Mouse (Mus musculus): Measurements from ENCODE around the gene Ammecr1. TPM values are rescaled to one million over a fixed set of nuclear protein-coding genes. Genes with fewer than 3 reads are reported as not detected.

The Ammecr1 gene
- polyA plus RNA-seq, 1 experiment, result 1.2 TPM

DNA sequence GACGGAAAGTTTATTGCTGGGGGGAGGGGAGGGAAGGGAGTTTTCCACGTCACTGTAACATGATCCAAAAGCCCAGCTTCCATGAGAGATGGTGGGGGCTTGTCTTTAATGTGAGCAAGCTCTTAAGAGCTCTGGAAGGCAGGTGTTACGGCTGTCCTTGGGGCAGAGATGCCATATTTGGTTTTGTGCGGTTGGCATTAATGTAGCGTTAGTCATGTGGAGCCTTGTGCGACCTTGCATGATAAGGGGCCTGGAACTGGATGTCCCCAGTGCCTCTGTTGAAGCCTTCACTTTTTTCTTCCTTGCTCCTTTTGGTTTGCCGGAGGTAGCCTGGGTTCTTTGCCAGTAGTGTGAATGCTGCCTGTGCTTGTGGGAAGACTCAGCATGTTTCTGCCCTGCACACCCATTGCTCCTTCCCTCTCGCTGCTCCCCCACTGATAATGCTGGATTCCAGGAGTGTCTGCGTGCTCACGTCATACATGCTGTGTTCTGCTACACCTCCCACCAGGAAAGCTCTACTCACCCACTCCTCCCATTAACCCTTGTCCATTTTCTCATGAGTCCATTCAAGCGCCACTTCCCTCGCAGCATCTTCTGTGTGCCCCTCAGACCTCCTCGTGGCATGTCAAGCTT lies 133.2 kb downstream of the Ammecr1 start:
- DNase-seq (ENCODE audit: low read depth, low spot score), result no peak
- WGBS, result 93% methylated on average over 13 of the region's 13 CpGs

DNA sequence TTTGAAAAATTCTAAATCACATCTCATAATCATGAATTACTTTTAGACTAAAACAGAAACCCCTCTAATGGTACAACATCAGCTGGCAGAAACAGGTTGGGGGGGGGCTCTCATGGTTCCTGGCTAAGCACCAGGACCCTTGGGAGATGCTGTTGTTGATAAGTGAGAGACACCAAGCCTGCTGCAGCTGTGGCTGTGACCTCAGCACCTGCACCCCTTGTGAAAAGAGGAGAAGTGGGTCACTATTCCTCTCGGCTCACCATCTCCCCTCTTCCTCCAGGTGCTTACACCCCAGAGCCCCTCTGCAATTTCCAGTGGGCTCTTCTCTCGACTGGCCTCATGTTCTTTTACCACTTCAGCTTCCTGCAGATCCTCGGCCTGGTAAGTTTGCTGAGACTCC lies 134.3 kb downstream of the Ammecr1 start:
- DNase-seq (ENCODE audit: low read depth, low spot score), result no peak
- 78% methylated on average over 3 of the region's 3 CpGs for WGBS

DNA sequence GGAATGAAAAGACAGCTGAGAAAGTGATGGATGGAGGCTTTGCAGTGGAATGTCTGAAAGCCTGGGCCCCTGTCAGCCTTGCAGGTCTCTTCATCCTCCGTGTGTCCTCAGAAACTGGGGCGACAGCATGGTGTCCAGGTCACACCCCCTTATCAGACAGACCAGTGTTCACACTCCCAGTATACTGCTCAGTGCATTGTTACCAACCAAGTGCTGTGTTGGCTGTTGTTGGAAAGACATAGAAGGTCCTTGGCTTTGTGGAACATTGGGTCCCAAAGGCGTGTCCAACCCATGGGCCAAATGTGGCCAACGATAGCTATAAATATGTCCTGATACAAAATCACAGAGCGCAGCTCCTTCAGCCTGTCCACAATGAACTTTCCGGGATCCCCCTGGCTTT lies 136.0 kb downstream of the Ammecr1 start:
- WGBS, result 92% methylated on average over 6 of the region's 6 CpGs

DNA sequence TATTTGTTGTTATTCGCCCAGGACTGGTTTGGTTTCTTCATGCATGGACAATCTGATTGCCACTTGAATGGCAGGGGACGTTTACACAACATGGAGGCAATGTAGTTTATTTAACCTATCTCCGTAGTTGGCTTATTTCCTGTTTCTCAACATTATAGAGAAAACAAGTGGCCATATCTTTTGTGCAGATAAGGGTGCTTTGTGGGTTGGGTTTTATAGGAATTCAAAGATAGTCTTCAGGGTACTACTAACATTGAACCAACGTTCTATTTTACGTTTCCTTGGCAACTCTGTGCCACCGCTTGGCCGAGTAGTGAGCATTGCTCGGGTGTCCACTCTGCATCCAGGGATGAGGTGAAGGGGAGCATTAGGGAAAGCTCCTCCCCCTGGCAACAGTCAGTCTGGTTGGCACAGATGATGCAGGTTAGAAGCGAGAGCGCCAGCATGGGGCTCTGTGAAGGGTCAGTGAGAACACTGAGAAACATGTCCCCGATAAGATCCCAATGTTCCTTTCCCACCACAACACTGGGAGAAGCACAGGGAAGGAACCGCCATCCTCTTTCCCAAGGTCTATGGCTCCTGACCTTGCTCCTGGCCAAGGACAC lies 136.6 kb downstream of the Ammecr1 start:
- WGBS, result 72% methylated on average over 12 of the region's 12 CpGs
- no peak for DNase-seq (ENCODE audit: low read depth, low spot score)

More for the DNA sequence above, 136.0 kb downstream of the Ammecr1 start:
- no peak for DNase-seq (ENCODE audit: low read depth, low spot score)

DNA sequence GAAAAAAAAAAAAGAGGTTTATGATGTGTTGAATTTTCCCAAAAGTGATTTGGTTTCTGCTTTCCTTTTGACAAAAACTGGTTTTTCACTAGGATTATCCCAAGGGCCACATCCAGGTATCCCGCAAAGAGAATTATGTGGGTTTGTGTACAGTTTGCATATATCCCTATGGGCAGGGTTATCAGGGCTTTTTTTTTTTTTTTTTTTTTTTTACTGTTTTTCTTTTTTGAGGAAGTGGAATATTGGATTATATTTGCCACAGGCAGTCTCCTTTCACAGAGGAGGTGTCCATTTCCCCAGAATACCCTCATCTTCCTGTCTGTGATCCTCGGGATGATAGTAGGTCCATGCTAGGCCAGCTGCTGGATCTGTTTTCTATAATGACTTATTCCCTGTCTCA lies 137.3 kb downstream of the Ammecr1 start:
- WGBS, result 86% methylated on average over 2 of the region's 2 CpGs
- no peak for DNase-seq (ENCODE audit: low read depth, low spot score)

DNA sequence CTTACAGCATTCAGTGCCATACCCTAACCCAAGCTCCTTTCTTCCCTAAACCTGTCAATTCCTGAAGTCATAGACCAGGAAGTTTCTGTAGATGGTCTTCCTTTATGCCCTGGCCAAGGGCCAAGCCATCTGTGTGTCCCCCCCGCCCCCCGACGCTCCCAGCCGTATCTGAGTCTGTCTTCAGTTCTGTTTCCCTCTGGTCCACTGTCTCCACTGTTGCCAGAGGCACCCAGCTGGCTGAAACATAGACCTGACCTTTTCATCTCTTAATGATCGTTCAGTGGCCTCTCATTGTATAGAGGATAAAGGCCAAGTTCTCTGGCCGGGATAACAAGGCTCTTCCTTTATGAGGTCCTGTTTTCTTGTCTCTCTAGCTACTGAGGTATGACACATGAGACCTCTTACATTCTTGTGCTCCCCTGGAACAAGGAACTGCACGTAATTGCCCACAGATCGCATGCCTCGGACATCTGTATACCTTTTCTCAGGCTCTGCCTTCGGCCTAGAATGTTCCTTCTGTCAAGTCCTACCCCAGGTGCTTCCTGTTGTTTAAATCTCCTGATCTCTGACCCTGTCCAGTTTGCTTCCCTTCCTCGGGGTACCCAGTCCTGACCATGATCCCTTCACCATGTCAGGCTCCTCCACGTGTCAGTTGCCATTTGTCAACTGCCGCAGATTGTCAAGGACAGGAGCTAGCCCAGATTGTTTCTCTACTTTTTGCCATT lies 138.2 kb downstream of the Ammecr1 start:
- no peak for DNase-seq (ENCODE audit: low read depth, low spot score)
- WGBS, result 70% methylated on average over 13 of the region's 13 CpGs

DNA sequence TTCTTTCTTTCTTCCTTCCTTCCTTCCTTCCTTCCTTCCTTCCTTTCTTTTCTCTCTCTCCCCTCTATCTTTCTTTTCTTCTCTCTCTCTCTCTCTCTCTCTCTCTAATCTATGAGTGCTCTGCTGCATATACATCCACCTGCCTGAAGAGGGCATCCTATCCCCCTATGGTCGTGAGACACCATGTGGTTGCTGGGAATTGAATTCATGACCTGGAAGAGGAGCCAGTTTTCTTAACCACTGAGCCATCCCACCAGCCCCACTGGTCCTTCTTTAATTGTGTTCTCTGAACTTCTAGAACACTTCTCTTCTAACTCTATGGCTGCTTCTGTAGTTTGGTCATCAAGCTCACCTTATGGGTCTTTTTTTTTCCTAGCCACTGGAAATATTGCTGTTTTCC lies 138.9 kb downstream of the Ammecr1 start:
- WGBS, result 17% methylated on average over 1 of the region's 1 CpGs
- no peak for DNase-seq (ENCODE audit: low read depth, low spot score)

DNA sequence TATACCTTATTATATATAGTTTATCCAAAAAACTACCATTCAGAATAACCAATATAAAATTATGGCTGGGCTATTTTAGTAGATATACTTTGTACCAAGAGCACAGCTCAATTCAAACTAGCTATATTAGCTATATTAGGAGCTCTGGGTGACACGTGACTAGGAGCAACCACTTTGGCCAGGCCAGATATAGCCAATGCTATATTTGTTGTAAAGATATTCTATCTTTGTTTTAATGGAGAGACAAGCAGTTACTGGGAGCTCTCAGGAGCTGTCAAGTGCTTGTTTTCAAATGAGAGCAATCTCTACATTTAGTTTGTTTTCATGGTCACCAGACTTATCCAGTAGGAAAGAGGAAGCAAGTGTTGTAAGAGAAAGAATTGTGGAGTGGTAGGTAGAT lies 141.2 kb downstream of the Ammecr1 start:
- 74% methylated on average over 1 of the region's 1 CpGs for WGBS
- no peak for DNase-seq (ENCODE audit: low read depth, low spot score)

DNA sequence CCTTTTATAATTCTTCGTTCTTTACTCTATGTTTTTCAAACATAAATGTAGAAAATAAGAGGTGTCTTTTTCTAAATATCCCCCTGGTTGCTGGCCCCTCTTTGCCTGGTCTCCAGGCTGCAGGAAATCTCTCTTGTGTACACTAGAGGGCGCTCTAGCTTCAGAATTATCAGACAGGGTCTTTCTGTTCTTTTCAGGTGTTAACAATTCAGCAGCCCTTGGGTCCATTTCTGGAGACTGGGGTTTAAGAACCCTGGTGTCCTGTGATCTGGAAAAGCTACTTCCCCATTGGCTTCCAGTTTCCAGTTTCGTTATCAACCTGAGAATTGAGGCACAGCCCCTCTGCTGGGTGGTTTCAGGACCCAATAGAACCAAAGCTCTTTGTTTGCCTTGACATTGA lies 144.7 kb downstream of the Ammecr1 start:
- no peak for DNase-seq (ENCODE audit: low read depth, low spot score)
- WGBS, result 36% methylated on average over 3 of the region's 3 CpGs

DNA sequence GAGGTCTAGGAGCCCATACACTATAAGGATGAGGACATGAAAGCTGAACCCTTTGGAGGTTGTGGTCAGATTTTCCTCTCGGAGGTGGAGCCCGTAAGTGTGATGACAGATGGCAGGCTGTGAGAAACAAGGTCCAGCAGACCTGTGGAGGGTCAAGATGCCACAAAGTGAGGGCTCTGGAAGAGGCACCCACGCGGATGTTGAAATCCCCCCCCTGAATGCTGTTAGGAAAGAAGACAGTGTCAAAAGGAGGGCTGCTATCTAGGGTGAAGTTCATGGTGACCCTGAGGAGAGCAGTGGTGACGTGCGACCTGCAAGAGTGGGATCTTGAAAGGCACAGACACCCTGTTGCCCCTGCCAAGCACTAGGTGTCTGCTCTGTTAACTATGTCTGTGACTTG lies 145.3 kb downstream of the Ammecr1 start:
- 83% methylated on average over 6 of the region's 6 CpGs for WGBS
- no peak for DNase-seq (ENCODE audit: low read depth, low spot score)

DNA sequence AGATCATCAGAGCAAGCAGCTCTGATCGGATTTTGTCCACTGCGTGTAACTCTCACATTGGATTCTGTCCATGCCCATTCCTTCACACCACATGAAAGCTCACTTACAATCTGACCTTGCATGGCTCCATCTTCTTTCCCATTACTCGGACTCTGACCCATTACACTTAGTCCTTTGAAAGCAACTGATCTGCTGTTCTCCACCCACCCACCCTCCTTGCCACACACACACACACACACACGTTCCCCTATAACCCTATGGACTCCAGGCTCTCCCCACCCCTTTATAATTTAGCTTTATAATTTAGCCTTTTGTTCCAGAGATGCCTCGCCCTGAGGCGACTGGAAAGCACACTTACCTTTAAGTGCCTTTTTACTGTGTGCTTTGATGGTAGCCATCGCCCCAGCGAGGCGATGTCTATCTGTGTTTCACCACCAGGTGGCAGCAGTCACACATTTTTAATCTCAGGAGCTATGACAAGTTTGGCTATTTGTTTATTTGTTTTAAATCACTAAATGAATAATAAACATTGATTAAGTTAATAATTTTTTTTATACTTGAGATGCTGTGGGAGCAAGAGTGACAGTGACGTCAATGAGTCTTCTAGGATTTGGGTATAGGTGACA lies 148.4 kb downstream of the Ammecr1 start:
- DNase-seq (ENCODE audit: low read depth, low spot score), result no peak

DNA sequence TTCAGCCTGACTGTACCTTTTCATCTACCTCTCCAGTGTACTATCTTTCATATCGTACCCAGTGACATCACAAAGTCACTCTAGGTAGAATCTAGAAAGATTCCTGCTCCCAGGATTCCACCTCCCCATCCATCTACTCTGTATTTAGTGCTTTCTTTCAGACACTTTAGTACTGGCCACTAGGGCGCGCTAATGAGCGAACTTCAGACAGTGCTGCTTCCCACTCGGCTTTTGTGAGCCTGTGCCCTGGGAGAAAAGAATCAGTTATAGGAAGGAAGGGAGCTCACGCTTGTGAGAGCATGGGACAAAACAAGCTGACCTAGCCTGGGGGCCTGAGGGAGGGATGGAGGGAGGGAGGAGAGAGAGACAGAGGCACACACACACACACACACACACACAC lies 153.4 kb downstream of the Ammecr1 start:
- DNase-seq (ENCODE audit: low read depth, low spot score), result no peak
- 21% methylated on average over 6 of the region's 6 CpGs for WGBS

More for the DNA sequence above, 148.4 kb downstream of the Ammecr1 start:
- 37% methylated on average over 10 of the region's 10 CpGs for WGBS

DNA sequence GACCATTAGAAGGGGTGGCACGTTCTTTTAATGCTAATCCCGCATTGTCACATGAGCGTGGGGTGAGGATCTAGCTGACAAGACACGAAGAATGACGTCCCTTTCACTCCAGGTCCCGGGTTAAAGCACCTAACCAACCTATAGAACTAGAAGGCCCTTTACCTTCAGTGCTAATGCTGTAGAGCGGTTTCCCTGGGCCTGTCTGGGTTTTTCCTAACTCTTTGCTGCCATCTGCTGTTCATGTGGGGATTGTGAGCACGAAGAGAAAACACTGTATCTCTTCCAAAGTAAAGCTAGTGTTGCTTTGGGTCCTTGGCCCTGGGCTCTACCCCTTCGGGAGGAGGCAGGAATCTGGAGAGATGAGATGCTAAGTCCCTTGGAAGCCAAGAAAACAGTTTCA lies 158.1 kb downstream of the Ammecr1 start:
- 43% methylated on average over 9 of the region's 9 CpGs for WGBS
- no peak for DNase-seq (ENCODE audit: low read depth, low spot score)

DNA sequence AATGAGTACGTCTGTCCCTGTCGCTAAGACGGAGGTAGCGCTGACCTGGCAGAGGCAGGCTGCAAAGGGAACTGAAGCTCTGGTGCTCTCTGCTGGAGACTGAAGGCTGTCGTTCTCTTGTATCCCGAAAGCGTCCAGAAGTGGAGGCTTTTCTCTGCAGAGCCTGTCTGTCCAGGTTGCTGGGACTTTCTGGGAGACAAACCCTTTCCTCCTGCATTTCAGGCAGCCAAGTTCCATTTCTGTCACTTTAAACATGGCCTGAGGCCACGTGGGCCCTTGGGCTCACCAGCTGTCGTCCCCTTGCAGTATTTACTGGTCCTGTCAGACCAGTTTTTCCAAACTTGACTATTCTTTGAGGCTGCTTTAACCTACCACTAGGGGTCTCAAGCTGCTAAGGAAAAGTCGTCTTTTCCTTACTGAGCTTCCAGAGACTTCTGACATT lies 159.9 kb downstream of the Ammecr1 start:
- whole genome bisulfite sequencing, result 25% methylated on average over 10 of the region's 10 CpGs
- no peak for DNase-seq (ENCODE audit: low read depth, low spot score)

DNA sequence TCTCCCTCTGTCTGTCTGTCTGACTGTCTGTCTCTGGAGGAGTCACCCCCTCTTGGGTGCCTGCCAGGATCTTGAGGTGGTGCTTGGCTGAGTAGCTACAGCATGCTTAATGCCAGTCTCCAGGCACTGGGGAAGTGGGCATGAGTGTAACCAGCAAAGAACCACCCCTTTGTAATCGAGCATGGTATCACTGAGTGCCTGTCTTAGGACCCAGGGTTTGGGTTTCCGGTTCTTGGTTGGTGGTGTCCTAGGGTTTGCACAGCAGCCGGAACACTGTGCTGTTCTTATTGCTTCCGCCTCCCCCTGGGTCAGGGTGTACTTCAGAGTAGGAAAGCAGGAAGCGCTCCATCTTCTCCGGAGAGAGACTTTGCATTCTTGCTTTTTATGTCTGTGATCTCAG lies 160.4 kb downstream of the Ammecr1 start:
- WGBS, result 48% methylated on average over 6 of the region's 6 CpGs
- no peak for DNase-seq (ENCODE audit: low read depth, low spot score)

DNA sequence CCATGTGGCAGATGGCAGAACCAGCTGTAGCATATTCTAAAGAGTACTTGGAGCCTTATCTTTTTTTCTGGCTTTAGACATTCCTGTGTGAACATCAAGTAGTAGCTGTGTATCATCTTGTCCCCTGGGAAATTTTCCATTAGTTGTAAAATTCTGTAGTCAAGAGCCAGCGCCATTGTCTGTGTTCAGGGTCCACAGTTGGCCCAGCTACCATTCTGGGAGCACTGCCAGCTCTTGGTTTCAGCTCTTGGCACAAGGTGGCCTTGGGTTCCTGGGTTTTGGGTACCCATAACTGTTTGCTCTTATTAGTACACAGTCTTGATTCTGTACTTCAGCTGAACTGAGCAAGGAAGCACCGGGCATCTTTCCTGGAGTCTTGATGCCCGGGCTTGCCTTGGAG lies 161.9 kb downstream of the Ammecr1 start:
- 62% methylated on average over 3 of the region's 3 CpGs for WGBS
- no peak for DNase-seq (ENCODE audit: low read depth, low spot score)

Other genes with a start within 250 kb of the Ammecr1 start
- gene Rtl9, start 132.9 kb upstream of the Ammecr1 start, polyA plus RNA-seq (2012; rRNA removed), result 0.03 and 0.05 TPM in 2 replicates

Measured in large intestine, adult 2 months (tissue).